Mouse (Mus musculus) forebrain, embryonic 14.5 days (tissue): ENCODE results near the gene Apbb1ip. TPM values are rescaled to one million over a fixed set of nuclear protein-coding genes. Genes with fewer than 3 reads are reported as not detected.

Experiments used
- ATAC-seq: fragments of 200-750 bp; cut with Nextera tagmentation; 2 replicates; pipeline ENCODE4 v1.8.0; 2017; ENCODE audit warnings: mild to moderate bottlenecking, moderate library complexity
- DNase-seq: peaks from one replicate; pipeline ENCODE4 v3.0.0-alpha.2; 2015; ENCODE audit warnings: low spot score
- H3K27ac ChIP-seq: fragments of 300-500 bp; sonication (generic); 2 replicates; pipeline ENCODE4 v1.5.1; 2014; ENCODE audit warnings: low read depth, mild to moderate bottlenecking, control low read depth, low read length, moderate library complexity
- H3K27me3 ChIP-seq: fragments of 300-500 bp; sonication (generic); replicated peaks from 2 replicates; pipeline ENCODE4 v1.6.1; 2014; ENCODE audit warnings: low read length, control low read depth, mixed read lengths; ENCODE audit not compliant: control insufficient read depth, insufficient read depth
- H3K36me3 ChIP-seq: fragments of 300-500 bp; sonication (generic); 2 replicates; pipeline ENCODE4 v1.6.1; 2014; ENCODE audit warnings: low read length, control low read depth; ENCODE audit not compliant: control insufficient read depth, insufficient read depth
- H3K4me1 ChIP-seq: fragments of 300-500 bp; sonication (generic); 2 replicates; pipeline ENCODE4 v1.6.1; 2014; ENCODE audit warnings: antibody characterized with exemption, low read length, control low read depth; ENCODE audit not compliant: control insufficient read depth, insufficient read depth
- H3K4me2 ChIP-seq: fragments of 300-500 bp; sonication (generic); 2 replicates; pipeline ENCODE4 v1.6.1; 2014; ENCODE audit warnings: mild to moderate bottlenecking, control low read depth, low read length
- H3K4me3 ChIP-seq: fragments of 300-500 bp; sonication (generic); 2 replicates; pipeline ENCODE4 v1.5.1; 2014; ENCODE audit warnings: low read depth, low read length, control low read depth
- H3K9ac ChIP-seq: fragments of 300-500 bp; sonication (generic); 2 replicates; pipeline ENCODE4 v1.6.1; 2014; ENCODE audit warnings: mild to moderate bottlenecking, low read length, control low read depth, moderate library complexity
- H3K9me3 ChIP-seq: fragments of 300-500 bp; sonication (generic); replicated peaks from 2 replicates; pipeline ENCODE4 v1.6.1; 2016; ENCODE audit warnings: low read length, control low read depth, mixed read lengths; ENCODE audit not compliant: control insufficient read depth
- WGBS: fragments of 180-500 bp; shearing (Covaris S2); extraction: QIAGEN DNeasy Blood & Tissue Kit; methylation state at CpG from one replicate; pipeline ENCODE4 v1.1.7; 2014; 5-methylcytosine and 5-hydroxymethylcytosine counted together
- polyA plus RNA-seq: library from polyadenylated mRNA; unstranded; fragments of >200 nt; fragmentation: Nextera tagmentation; extraction: Ambion mirVana; gene quantifications from 2 replicates; pipeline ENCODE4 v1.2.1, GENCODE M21; 2014

Apbb1ip gene
- polyA plus RNA-seq, 1 experiment from 2014 or later = 0.66 TPM

DNA sequence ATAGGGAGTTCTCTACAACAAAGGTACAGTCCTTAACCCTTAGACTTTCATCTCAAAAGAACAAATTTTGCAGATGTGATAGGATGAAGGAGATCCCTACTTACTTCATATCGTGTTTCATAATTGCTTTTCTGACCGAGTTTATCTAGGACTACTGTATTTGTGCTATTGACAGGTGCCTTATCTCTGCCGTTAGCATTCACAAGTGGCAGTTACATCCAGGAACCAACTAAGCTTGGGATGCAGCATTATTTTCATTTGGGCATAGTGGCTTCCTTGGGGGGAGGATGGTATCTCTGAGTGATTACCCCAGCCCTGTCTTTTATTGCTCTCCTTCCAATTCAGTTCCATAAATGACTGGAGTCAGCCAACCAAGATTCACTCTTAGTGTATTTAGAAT is 8.2 kb downstream of the Apbb1ip start:
- DNase-seq (no peak), ATAC-seq (no peak)
- H3K27me3 ChIP-seq = no peaks in the 10 kb centered on the region
- H3K36me3 ChIP-seq = no peaks in the 10 kb centered on the region
- H3K9ac ChIP-seq = no peak overlapping the region
- H3K4me2 ChIP-seq = no peak overlapping the region
- 93% methylated on average over 3 of the region's 3 CpGs for WGBS
- no peaks in the 10 kb centered on the region for H3K4me1 ChIP-seq
- no peak overlapping the region for H3K27ac ChIP-seq
- H3K4me3 ChIP-seq = no peak overlapping the region
- no peaks in the 10 kb centered on the region for H3K9me3 ChIP-seq

DNA sequence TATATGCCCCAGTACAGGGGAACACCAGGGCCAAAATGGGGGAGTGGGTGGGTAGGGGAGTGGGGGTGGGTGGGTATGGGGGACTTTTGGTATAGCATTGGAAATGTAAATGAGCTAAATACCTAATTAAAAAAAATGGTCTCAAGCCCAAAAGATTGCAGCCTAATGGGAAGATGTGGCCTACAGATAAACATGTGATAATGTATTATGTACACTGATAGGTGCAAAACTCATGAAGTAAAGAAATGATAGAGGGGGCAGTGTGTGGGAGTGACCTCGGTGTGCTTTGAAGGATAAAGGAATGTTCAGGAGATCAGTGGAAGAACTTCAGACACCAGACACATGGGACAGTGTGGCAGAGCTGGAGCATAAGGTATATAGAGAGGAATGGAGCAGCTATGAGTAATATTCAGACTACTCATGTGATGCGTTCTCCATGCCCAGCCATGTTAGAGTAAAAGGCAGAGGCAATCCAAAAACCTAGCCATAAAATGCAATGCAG is 9.3 kb downstream of the Apbb1ip start:
- Histone ChIP-seq H3K27me3 (no peaks in the 10 kb centered on the region), H3K27ac (no peak overlapping the region), H3K9ac (no peak overlapping the region), H3K4me2 (no peak overlapping the region), H3K4me3 (no peak overlapping the region), H3K4me1 (no peaks in the 10 kb centered on the region), H3K36me3 (no peaks in the 10 kb centered on the region), H3K9me3 (no peaks in the 10 kb centered on the region)
- no peak for DNase-seq
- ATAC-seq = no peak
- 86% methylated on average over 2 of the region's 2 CpGs for WGBS

DNA sequence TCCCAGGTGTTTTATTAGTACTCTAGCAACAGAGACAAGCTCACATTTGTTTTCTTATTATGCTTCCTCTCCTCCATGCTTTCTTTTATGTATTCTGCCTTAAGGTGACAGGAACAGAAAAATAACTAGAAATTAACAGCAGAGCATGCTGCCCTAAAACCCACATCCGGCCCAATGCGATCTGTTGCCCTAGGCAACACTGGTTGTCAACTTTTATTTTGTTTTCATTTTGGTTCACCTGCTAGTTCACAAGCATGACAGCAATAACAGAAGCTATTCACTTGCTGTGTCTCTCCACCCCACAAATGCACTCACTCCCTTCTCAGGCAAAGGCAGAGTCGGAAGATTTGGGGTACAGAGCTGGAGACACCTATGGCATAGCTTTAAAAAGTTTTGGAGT is 10.3 kb downstream of the Apbb1ip start:
- DNase-seq (no peak), ATAC-seq (no peak)
- Histone ChIP-seq H3K27ac (no peak overlapping the region), H3K4me2 (no peak overlapping the region), H3K27me3 (no peaks in the 10 kb centered on the region), H3K4me1 (no peaks in the 10 kb centered on the region), H3K4me3 (no peak overlapping the region), H3K9me3 (no peaks in the 10 kb centered on the region), H3K9ac (no peak overlapping the region), H3K36me3 (no peaks in the 10 kb centered on the region)
- WGBS = 84% methylated on average over 3 of the region's 3 CpGs

DNA sequence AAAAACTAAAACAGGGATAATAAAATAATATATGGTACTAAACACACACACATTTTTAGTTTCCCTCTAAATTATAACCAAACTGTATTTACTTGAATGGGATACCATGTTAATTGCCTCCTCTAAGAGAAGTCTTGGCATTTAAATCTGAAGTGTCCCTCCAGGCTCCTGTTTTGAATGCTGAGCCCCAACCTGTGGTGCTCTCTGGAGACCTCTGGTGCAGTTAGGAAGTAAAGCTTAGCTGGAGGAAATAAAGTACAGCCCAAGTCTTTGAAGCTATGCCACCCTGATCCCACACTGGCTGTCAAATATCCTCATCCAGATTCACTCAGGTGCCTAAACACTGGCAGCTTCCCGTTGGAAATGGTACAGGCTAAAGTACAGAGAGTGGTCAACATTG is 10.9 kb downstream of the Apbb1ip start:
- H3K27ac ChIP-seq = no peak overlapping the region

DNA sequence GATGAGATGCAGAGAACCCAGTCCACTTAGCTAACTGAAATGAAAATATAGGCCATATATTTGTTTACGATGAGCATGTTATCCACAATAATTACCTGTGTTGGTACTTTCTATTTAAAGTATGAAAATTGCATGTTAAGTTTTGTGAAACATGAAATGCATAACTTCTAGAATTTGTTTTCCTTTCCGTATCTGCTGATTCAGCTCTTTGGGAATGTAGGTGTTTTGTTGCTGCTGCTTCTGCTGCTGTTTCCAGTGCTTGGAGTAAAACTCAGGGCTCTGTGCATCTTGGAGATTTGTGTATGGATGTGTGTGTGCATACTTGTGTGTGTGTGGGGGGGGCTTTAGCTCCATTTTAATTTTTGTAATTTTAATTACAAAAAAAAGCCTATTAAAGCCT is 14.8 kb downstream of the Apbb1ip start:
- Histone ChIP-seq H3K4me2 (no peak overlapping the region), H3K27ac (no peak overlapping the region), H3K9ac (no peak overlapping the region), H3K9me3 (no peaks in the 10 kb centered on the region), H3K27me3 (no peaks in the 10 kb centered on the region), H3K4me1 (no peaks in the 10 kb centered on the region), H3K4me3 (no peak overlapping the region), H3K36me3 (no peaks in the 10 kb centered on the region)
- DNase-seq (no peak), ATAC-seq (no peak)
- 93% methylated on average over 2 of the region's 2 CpGs for WGBS

More for the DNA sequence above, 10.9 kb downstream of the Apbb1ip start:
- WGBS = 63% methylated on average over 1 of the region's 1 CpGs
- Histone ChIP-seq H3K4me3 (no peak overlapping the region), H3K9ac (no peak overlapping the region), H3K36me3 (no peaks in the 10 kb centered on the region), H3K4me2 (no peak overlapping the region), H3K27me3 (no peaks in the 10 kb centered on the region), H3K4me1 (no peaks in the 10 kb centered on the region), H3K9me3 (no peaks in the 10 kb centered on the region)
- ATAC-seq (no peak), DNase-seq (no peak)

DNA sequence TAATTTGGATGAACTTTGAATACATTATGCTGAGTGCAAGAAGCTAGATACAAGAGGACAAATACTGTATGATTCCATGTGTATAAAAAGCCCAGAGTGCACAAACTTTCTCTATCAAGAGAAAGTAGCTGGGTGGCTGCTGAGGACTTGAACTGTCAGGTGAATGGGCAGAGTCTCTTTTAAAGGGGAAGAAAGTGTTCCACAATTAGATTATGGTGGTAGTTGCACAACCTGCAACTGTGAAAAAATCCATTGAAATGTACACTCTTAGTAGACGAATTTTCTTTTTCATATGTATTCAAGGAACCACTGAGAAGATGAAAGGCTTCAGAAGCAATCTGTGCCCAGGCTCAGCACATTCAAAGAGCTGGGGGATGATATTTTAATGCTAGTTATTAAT is 15.7 kb downstream of the Apbb1ip start:
- 56% methylated on average over 1 of the region's 1 CpGs for WGBS
- Histone ChIP-seq H3K9ac (no peak overlapping the region), H3K36me3 (no peaks in the 10 kb centered on the region), H3K9me3 (no peaks in the 10 kb centered on the region), H3K4me2 (no peak overlapping the region), H3K27me3 (no peaks in the 10 kb centered on the region), H3K27ac (no peak overlapping the region), H3K4me1 (no peaks in the 10 kb centered on the region), H3K4me3 (no peak overlapping the region)
- no peak for ATAC-seq
- DNase-seq = no peak

DNA sequence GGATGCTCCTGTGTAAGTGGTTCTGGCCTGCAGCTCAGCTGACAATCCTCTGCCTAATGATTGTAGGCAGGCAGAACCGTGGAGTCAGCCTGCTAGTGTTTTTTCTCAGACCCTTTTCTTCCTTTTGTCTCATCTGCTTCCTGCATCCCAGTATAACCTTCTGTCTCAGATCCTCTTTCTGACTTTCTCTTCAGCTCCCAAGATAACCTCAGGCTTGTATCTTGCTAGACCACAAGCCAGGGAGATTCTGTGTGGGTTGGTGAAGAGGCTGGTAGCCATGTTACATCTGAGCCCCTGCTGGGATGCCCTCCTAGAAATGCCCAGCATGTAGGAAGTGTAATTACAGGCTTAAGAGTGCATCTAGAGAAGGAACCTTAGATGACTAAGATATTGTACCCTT is 16.5 kb downstream of the Apbb1ip start:
- Histone ChIP-seq H3K9ac (no peak overlapping the region), H3K4me3 (no peak overlapping the region), H3K4me2 (no peak overlapping the region), H3K27me3 (no peaks in the 10 kb centered on the region), H3K4me1 (no peaks in the 10 kb centered on the region), H3K27ac (no peak overlapping the region), H3K36me3 (no peaks in the 10 kb centered on the region), H3K9me3 (peaks cover 2% of the 10 kb centered on the region; the same call in 1 of the 2 replicates)
- WGBS = 40% methylated on average over 1 of the region's 1 CpGs
- ATAC-seq (no peak), DNase-seq (no peak)

DNA sequence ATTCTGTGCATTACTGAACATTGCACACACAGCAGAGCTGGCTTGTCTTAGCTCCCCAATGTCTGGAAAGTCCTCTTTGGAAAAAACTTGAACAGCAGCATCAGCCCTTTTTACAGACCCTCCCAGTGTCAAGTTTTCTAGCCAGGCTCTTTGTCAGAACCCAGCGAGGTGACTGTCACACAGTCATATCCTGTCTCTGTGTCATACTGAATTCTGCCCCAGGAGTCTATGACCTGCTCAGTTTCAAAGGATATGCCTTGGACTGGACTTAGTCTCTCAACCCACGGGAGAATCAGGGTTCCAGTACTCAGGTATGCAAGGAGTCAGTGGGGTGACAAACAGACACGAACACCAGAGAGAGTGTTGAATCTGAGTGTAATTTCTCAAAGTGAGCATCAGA is 21.2 kb downstream of the Apbb1ip start:
- Histone ChIP-seq H3K4me3 (no peak overlapping the region), H3K4me1 (no peaks in the 10 kb centered on the region), H3K36me3 (no peaks in the 10 kb centered on the region), H3K27ac (no peak overlapping the region), H3K4me2 (no peak overlapping the region), H3K27me3 (no peaks in the 10 kb centered on the region), H3K9me3 (peaks cover 2% of the 10 kb centered on the region; the same call in 1 of the 2 replicates), H3K9ac (no peak overlapping the region)
- DNase-seq (no peak), ATAC-seq (no peak)
- WGBS = 75% methylated on average over 3 of the region's 3 CpGs

DNA sequence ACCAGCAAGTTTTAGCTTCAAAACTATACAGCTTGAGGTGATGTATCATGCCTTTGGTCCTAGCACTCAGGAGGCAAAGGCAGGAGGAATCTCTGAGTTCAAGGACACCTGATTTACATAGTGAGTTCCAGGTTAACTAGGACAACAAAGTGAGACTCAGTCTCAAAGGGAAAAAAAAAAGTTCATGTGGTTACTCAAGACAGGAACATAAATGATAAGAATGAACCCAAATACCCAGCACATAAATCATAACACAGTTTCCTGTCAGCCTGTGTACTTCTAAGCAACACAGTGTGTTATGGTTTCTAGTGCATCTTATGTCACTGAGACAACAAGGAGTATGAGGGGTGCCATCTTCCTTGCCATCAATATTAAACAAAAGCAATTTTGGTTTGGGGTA is 22.6 kb downstream of the Apbb1ip start:
- ATAC-seq (no peak), DNase-seq (no peak)
- H3K4me2 ChIP-seq = no peak overlapping the region
- no peak overlapping the region for H3K4me3 ChIP-seq
- peaks cover 2% of the 10 kb centered on the region; the same call in 1 of the 2 replicates for H3K9me3 ChIP-seq
- no peak overlapping the region for H3K9ac ChIP-seq
- H3K27ac ChIP-seq = no peak overlapping the region
- H3K4me1 ChIP-seq = no peaks in the 10 kb centered on the region
- no peaks in the 10 kb centered on the region for H3K36me3 ChIP-seq
- no peaks in the 10 kb centered on the region for H3K27me3 ChIP-seq
